Mouse (Mus musculus): ENCODE measurements at regions not wholly inside any gene's neighbourhood (a gene's known extent, or its start where the extent isn't known, plus 50 kb on each side); places are given as distances from the start of the nearest gene placed in this dataset.

- H3K4me1 ChIP-seq: no peaks in the 10 kb centered on the region
- H3K9ac ChIP-seq: no peak overlapping the region
- H3K4me3 ChIP-seq: no peak overlapping the region
- WGBS: 33% methylated on average over 23 of the region's 23 CpGs
- peaks cover 37% of the 10 kb centered on the region for H3K27me3 ChIP-seq
- ATAC-seq (ENCODE audit: borderline replicate concordance, extremely low read depth, low FRiP score, low TSS enrichment): peak; percentile 11; the same call in 1 of the 2 replicates
- H3K9me3 ChIP-seq: no peaks in the 10 kb centered on the region
- H3K4me2 ChIP-seq: no peak overlapping the region
- H3K27ac ChIP-seq: no peak overlapping the region
- no peaks in the 10 kb centered on the region for H3K36me3 ChIP-seq
These were observed 159.6 kb downstream of the Tex29 start for GRCm38 (mm10) chr8:11999736-12000458.

DNA sequence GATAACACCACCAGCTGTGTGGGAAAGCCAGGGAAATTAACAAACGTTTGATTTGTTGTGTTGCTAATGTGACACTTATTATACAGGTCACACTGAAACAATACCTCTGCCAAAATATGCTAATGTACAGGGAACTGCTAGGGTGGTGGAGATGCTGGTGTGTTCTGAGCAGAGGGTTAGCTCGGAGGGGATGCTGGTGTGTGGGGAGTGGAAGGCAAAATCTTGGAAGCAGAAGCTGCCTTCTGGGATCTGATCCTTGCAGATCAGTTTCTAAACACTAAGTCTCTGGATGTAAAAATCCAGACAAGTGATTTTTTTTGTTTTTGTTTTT lies 160.2 kb downstream of the Tex29 start:
- no peak overlapping the region for H3K27ac ChIP-seq
- peaks cover 37% of the 10 kb centered on the region for H3K27me3 ChIP-seq
- 42% methylated on average over 2 of the region's 2 CpGs for WGBS
- H3K9ac ChIP-seq: no peak overlapping the region
- no peak for ATAC-seq (ENCODE audit: borderline replicate concordance, extremely low read depth, low FRiP score, low TSS enrichment)
- no peaks in the 10 kb centered on the region for H3K4me1 ChIP-seq
- no peaks in the 10 kb centered on the region for H3K9me3 ChIP-seq
- H3K36me3 ChIP-seq: no peaks in the 10 kb centered on the region
- H3K4me2 ChIP-seq: no peak overlapping the region
- no peak overlapping the region for H3K4me3 ChIP-seq

DNA sequence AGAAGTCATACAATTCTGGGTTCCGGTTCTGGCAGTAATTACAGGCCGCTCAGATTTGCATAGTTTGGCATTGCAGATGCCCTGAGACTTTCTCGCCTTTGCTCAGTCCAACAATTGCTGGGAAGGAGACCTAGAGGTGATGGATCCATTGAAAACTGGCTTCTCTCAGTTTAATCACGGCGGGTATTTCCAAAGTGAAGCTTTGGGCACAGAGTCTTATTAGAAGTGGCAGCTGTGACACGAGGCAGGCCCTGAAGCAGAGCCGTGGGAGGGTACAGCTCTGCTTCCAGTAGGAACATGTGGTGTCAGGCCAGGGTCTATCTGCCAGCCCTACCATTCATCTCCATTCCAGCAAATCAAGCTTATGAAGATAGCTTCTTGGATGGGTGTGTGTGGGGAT lies 164.0 kb downstream of the Tex29 start:
- Histone ChIP-seq H3K4me3 (no peak overlapping the region), H3K36me3 (no peaks in the 10 kb centered on the region), H3K4me2 (no peak overlapping the region), H3K9me3 (no peaks in the 10 kb centered on the region), H3K27me3 (peaks cover 18% of the 10 kb centered on the region), H3K4me1 (no peaks in the 10 kb centered on the region), H3K27ac (no peak overlapping the region), H3K9ac (no peak overlapping the region)
- WGBS: 91% methylated on average over 7 of the region's 7 CpGs
- ATAC-seq (ENCODE audit: borderline replicate concordance, extremely low read depth, low FRiP score, low TSS enrichment): no peak

DNA sequence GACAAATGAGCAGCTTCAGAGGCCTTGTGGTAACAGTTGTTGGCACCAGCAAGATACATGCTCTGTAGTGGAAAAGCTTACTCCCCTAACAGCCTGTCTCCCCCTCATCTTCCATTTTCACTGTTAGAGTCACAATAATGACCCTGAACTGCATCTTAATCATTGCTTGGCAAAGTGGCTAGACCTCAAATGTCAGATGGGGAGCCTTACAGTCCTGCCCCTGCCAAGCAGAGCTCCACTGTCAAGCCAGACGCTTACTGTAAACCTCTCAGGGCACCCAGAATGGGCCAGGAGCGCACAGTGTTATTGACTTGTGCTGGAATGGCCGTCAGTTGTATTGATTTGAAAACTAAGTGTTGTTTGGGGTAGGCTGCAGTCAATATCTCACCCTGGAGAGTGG lies 172.5 kb downstream of the Tex29 start:
- H3K36me3 ChIP-seq: no peaks in the 10 kb centered on the region
- H3K27ac ChIP-seq: no peak overlapping the region
- H3K4me1 ChIP-seq: no peaks in the 10 kb centered on the region
- H3K9ac ChIP-seq: no peak overlapping the region
- no peak overlapping the region for H3K4me2 ChIP-seq
- no peak overlapping the region for H3K4me3 ChIP-seq
- H3K9me3 ChIP-seq: no peaks in the 10 kb centered on the region
- WGBS: 82% methylated on average over 3 of the region's 3 CpGs
- no peaks in the 10 kb centered on the region for H3K27me3 ChIP-seq
- no peak for ATAC-seq (ENCODE audit: borderline replicate concordance, extremely low read depth, low FRiP score, low TSS enrichment)

DNA sequence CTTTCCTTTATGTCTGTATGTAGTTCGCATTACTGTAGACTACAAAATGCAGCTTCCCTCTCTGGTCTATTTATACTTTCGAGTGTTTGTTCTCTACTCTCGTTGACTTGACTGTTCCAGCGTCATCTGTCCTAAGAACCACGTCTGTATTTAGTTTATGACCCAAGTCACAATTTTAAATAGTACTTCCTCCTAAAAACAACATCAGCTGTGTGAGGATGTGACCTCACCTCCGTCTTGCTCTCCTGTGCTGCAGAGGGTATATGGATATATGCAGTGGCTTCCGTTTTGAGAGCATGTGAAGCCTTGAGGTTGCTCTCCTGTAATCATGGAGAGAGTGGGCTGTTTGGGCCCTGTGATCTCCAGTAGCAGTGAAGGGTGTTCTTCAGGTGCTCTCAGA lies 177.5 kb downstream of the Tex29 start:
- Histone ChIP-seq H3K36me3 (no peaks in the 10 kb centered on the region), H3K9ac (no peak overlapping the region), H3K4me1 (no peaks in the 10 kb centered on the region), H3K9me3 (no peaks in the 10 kb centered on the region), H3K27me3 (no peaks in the 10 kb centered on the region), H3K4me3 (no peak overlapping the region), H3K4me2 (no peak overlapping the region), H3K27ac (peak overlapping the region; percentile 51)
- no peak for ATAC-seq (ENCODE audit: borderline replicate concordance, extremely low read depth, low FRiP score, low TSS enrichment)
- 41% methylated on average over 7 of the region's 7 CpGs for WGBS

DNA sequence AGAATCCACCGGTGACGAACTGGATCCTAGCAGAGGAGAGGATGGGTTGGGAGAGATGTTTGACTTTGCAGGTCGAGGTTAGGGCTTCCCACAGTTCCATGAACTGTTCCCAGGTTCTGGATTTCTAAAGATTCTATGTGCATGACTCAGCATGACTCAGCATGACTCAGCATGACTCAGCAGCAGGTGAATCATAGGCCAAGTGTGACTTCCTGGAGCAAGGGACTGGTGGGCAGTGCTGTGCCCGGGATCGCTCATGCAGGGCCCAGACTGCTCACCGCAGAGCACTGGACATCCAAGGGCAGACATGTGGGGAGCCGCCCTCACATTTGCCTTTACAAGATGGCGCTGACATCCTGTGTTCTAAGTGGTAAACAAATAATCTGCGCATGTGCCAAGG lies 179.0 kb downstream of the Tex29 start:
- Histone ChIP-seq H3K4me3 (no peak overlapping the region), H3K4me2 (no peak overlapping the region), H3K36me3 (no peaks in the 10 kb centered on the region), H3K9me3 (no peaks in the 10 kb centered on the region), H3K4me1 (no peaks in the 10 kb centered on the region), H3K9ac (no peak overlapping the region), H3K27ac (no peak overlapping the region), H3K27me3 (no peaks in the 10 kb centered on the region)
- 87% methylated on average over 9 of the region's 9 CpGs for WGBS
- ATAC-seq (ENCODE audit: borderline replicate concordance, extremely low read depth, low FRiP score, low TSS enrichment): no peak

- Histone ChIP-seq H3K4me3 (no peak overlapping the region), H3K9me3 (no peaks in the 10 kb centered on the region), H3K27me3 (no peaks in the 10 kb centered on the region), H3K4me1 (no peaks in the 10 kb centered on the region), H3K27ac (no peak overlapping the region), H3K9ac (no peak overlapping the region), H3K36me3 (no peaks in the 10 kb centered on the region), H3K4me2 (no peak overlapping the region)
- WGBS: 56% methylated on average over 4 of the region's 4 CpGs
- no peak for ATAC-seq (ENCODE audit: borderline replicate concordance, extremely low read depth, low FRiP score, low TSS enrichment)
These were observed 183.6 kb downstream of the Tex29 start for GRCm38 (mm10) chr8:12023669-12024390.

- no peak for ATAC-seq (ENCODE audit: borderline replicate concordance, extremely low read depth, low FRiP score, low TSS enrichment)
- Histone ChIP-seq H3K36me3 (no peaks in the 10 kb centered on the region), H3K4me1 (peaks cover 23% of the 10 kb centered on the region), H3K4me3 (no peak overlapping the region), H3K27me3 (no peaks in the 10 kb centered on the region; the same call in 1 of the 2 replicates), H3K9me3 (no peaks in the 10 kb centered on the region), H3K9ac (no peak overlapping the region), H3K27ac (no peak overlapping the region), H3K4me2 (no peak overlapping the region)
- WGBS: 35% methylated on average over 22 of the region's 22 CpGs
These were observed 190.3 kb downstream of the Tex29 start for GRCm38 (mm10) chr8:12030363-12031116.

DNA sequence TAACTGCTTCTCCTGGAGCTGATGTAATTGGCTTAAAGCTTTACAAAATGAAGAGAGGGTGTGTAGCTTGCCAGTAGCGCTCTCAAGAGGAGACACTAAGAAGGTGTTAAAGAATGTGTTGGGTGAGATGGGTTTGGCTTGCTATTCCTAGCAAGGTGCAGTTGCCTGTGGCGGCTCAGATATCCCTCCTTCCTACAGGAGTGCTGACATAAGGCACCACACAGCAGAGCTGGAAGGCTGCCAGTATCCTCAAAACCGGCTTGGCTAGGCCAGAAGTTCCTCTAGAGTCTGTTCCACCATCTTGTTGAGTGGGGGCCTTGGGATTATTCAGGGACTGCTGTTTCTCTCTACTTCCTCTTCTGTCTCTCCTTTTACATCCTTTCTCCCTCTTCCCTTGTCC lies 191.5 kb downstream of the Tex29 start:
- 32% methylated on average over 3 of the region's 3 CpGs for WGBS
- Histone ChIP-seq H3K4me2 (no peak overlapping the region), H3K4me1 (peaks cover 23% of the 10 kb centered on the region), H3K9ac (no peak overlapping the region), H3K27ac (no peak overlapping the region), H3K9me3 (no peaks in the 10 kb centered on the region), H3K36me3 (no peaks in the 10 kb centered on the region), H3K27me3 (no peaks in the 10 kb centered on the region; the same call in 1 of the 2 replicates), H3K4me3 (no peak overlapping the region)
- no peak for ATAC-seq (ENCODE audit: borderline replicate concordance, extremely low read depth, low FRiP score, low TSS enrichment)

- Histone ChIP-seq H3K4me1 (peaks cover 23% of the 10 kb centered on the region), H3K36me3 (no peaks in the 10 kb centered on the region), H3K4me3 (no peak overlapping the region), H3K9ac (no peak overlapping the region), H3K27ac (no peak overlapping the region), H3K4me2 (no peak overlapping the region), H3K9me3 (no peaks in the 10 kb centered on the region), H3K27me3 (no peaks in the 10 kb centered on the region; the same call in 1 of the 2 replicates)
- WGBS: 67% methylated on average over 3 of the region's 3 CpGs
- no peak for ATAC-seq (ENCODE audit: borderline replicate concordance, extremely low read depth, low FRiP score, low TSS enrichment)
These were observed 192.1 kb downstream of the Tex29 start for GRCm38 (mm10) chr8:12032386-12032785.

DNA sequence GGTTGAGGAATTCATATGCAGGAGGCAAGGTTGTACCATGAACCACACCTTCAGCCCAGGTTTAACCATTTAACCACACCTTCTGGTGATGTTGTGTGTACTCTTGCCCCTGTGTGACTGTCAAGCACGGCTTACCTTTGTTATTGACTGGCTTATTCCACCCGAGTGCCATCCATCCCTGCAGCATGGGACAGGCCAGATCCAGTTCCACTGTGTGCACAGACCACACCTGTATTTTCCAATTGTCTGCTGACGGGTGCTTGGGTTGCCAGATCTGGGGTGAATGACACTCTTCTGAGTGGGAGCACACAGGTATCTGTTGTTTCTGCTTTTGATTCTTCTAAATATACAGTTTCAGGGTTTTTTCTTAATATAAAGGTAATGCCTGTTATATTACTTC lies 196.1 kb downstream of the Tex29 start:
- Histone ChIP-seq H3K4me2 (no peak overlapping the region), H3K9ac (no peak overlapping the region), H3K4me3 (no peak overlapping the region), H3K27me3 (no peaks in the 10 kb centered on the region), H3K9me3 (no peaks in the 10 kb centered on the region), H3K36me3 (no peaks in the 10 kb centered on the region), H3K4me1 (peaks cover 12% of the 10 kb centered on the region; the same call in 1 of the 2 replicates), H3K27ac (no peak overlapping the region)
- ATAC-seq (ENCODE audit: borderline replicate concordance, extremely low read depth, low FRiP score, low TSS enrichment): no peak
- WGBS: 64% methylated on average over 3 of the region's 3 CpGs

- Histone ChIP-seq H3K9ac (no peak overlapping the region), H3K4me3 (no peak overlapping the region), H3K9me3 (no peaks in the 10 kb centered on the region), H3K36me3 (no peaks in the 10 kb centered on the region), H3K27ac (peak overlapping the region; percentile 32; the same call in 1 of the 2 replicates), H3K27me3 (no peaks in the 10 kb centered on the region), H3K4me2 (peak overlapping the region; percentile 28; the same call in 1 of the 2 replicates), H3K4me1 (0 out of 2 replicates have a peak, but pooled peaks cover 2% of the 10 kb centered on the region)
- 54% methylated on average over 3 of the region's 3 CpGs for WGBS
- ATAC-seq (ENCODE audit: borderline replicate concordance, extremely low read depth, low FRiP score, low TSS enrichment): no peak
These were observed 200.7 kb downstream of the Tex29 start for GRCm38 (mm10) chr8:12040924-12041323.
